Mouse (Mus musculus): ENCODE measurements around the gene Bbc3.
A peak's percentile ranks its signal among the peaks of the same experiment; 100 is the strongest.
"Not testable (repeated sequence)": the region's sequence is repeated elsewhere in the genome, so short reads cannot be mapped to it uniquely, and the experiment has no call there.

The Bbc3 gene

GRCm38 (mm10) chr7:16308093-16308492 lies at the start of gene Bbc3:
TSS of gene Bbc3 (plus strand) at chr7:16308393.
- not testable (repeated sequence) for DNase-seq (ENCODE audit: inconsistent ontology term)

DNA sequence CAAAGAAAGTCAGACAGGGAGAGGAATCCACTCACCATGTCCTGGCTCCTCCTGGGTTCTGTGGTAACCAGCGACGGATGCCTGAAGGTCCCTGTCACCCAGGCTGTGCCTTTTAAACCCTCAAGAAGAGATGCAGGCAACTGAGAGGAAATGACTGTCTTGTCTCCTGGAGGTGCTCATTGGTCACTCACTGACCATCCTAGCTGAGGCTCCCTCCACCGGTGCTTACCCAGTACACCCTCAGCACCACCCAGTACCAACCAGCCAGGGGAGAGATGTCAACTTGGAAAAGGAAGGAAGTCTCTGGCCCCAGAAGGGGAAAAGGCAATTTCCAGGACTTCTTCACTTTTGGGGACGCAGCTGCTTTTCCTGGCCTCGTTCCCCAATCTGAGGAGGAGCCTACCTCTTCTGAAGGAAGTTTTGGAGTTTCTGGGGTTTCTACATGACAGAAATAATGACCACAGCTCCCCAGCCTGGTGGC lies 49.0 kb upstream of the Bbc3 start, which contains the start of gene C5ar1:
Gene C5ar1, minus strand, starts transcription at position 431 of the 481 bp plus-strand sequence.
- DNase-seq (ENCODE audit: inconsistent ontology term): no peak

GRCm38 (mm10) chr7:16261097-16261496 lies 47.1 kb upstream of the Bbc3 start:
- DNase-seq (ENCODE audit: inconsistent ontology term): no peak

GRCm38 (mm10) chr7:16263015-16263787 lies 45.0 kb upstream of the Bbc3 start:
- peak; percentile 43 for DNase-seq (ENCODE audit: inconsistent ontology term)

- DNase-seq (ENCODE audit: inconsistent ontology term): no peak
Observed at GRCm38 (mm10) chr7:16263843-16264242, 44.4 kb upstream of the Bbc3 start.

DNA sequence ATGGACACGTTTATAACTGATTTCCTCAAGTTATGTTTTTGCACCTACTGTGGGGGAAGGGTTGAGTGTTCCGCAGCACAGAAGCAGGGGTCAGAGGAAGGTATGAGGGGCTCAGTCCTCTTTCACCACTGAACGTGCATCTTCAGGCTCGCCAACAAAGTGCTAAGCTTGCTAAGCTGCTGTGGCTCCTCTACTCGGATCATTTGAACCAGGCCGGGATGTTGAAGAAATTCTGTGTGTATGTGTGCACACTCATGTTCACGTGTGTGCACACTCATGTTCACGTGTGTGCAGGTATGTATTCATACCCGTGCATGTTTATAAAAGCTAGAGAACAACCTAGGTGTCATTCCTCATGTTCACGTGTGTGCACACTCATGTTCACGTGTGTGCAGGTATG lies 42.3 kb upstream of the Bbc3 start:
- DNase-seq (ENCODE audit: inconsistent ontology term): no peak

DNA sequence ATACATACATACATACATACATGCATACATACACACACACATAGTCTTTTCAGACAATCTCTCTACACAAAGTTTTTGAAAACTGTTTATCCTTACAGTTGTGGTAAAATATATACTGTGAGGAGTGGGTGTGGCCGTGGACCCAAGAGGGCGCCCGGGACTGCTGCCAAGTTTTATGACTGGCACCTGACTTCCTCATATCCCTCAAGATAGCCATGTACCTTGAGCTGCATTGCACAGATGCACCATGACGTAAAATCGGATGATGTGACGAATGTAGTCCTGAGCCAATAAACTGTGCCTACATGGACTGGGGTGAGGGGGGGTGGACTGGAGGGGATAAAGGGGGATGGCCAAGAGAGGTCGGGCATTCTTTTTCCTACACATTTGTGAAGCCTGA lies 41.6 kb upstream of the Bbc3 start:
- DNase-seq (ENCODE audit: inconsistent ontology term): not testable (repeated sequence)

GRCm38 (mm10) chr7:16271139-16271538 lies 37.1 kb upstream of the Bbc3 start:
- DNase-seq (ENCODE audit: inconsistent ontology term): no peak

GRCm38 (mm10) chr7:16272681-16273080 lies 35.5 kb upstream of the Bbc3 start:
- DNase-seq (ENCODE audit: inconsistent ontology term): peak; percentile 86

DNA sequence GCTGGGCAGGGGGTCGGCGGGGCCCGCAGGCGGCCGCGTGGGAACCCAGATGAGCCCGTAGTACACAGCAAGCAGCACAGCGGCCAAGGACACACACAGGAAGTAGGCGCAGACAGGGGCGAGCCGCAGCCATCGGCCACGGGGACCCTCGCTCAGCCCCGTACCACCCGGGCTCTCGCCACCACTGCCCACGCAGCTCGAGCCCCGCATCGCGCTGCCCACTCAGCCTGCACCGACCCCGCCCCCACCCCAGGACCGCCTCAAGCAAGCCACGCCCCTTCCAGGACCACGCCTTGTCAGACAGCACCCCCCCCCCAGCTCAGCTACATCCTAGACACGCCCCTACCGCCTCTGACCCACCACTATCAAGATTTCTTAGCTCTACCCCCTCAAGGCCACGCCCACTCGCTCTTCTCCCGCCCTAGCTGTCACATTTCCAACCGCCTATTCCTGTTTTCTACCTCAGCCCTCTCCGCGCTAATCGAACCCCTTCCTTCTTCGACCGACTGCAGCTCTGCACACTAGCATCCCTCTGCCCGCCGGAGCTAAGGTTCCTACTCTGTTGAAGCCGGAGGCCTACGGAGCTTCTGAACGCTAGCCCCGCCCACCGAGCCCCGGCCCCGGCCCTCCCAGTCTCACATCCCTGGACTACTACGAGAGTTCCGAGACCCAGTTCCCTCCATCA lies 35.0 kb upstream of the Bbc3 start, which contains the start of gene Inafm1:
Gene Inafm1, minus strand, starts transcription at position 537 of the 685 bp plus-strand sequence.
- DNase-seq (ENCODE audit: inconsistent ontology term): peak; percentile 96

- DNase-seq (ENCODE audit: inconsistent ontology term): no peak
Observed at GRCm38 (mm10) chr7:16273766-16274140, 34.4 kb upstream of the Bbc3 start.

- DNase-seq (ENCODE audit: inconsistent ontology term): no peak
Observed at GRCm38 (mm10) chr7:16274922-16275890, 33.0 kb upstream of the Bbc3 start.

- DNase-seq (ENCODE audit: inconsistent ontology term): no peak
Observed at GRCm38 (mm10) chr7:16280721-16281120, 27.5 kb upstream of the Bbc3 start.

GRCm38 (mm10) chr7:16282334-16282733 lies 25.9 kb upstream of the Bbc3 start:
- DNase-seq (ENCODE audit: inconsistent ontology term): no peak

DNA sequence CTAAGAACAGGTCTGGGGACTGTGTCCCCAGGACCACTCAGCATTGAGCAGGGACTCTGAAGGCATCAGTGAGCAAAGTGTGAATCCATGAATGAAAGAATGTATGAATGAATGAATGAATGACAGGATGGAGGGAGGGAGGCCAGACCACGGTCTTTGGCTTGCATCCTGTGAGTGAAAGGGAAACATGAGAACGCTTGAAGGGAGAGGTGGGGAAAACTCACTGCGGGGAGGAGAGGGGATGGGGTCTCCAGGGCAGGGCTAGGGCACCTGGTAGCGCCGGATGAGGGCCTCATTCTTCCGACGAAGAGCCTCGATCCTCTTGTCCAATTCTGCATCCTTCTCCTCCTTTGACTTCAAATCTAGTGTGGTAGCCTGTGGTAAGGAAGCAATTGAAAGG lies 24.2 kb upstream of the Bbc3 start:
- DNase-seq (ENCODE audit: inconsistent ontology term): no peak

DNA sequence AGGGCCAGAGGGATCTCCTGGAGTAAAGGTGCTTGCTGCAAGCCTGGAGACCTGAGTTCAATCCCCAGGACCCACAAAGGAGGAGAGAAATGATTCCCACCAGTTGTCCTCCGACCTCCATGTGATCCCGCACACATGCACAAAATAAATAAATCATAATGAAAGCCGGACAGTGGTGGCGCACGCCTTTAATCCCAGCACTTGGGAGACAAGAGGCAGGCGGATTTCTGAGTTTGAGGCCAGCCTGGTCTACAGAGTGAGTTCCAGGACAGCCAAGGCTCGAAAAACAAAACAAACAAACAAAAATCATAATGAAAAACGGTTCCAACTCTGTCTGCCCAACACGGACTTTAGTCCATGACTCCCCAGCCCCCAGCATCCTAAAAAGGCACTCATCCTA lies 23.3 kb upstream of the Bbc3 start:
- DNase-seq (ENCODE audit: inconsistent ontology term): no peak

GRCm38 (mm10) chr7:16285450-16286025 lies 22.7 kb upstream of the Bbc3 start:
- peak; percentile 84 for DNase-seq (ENCODE audit: inconsistent ontology term)

- DNase-seq (ENCODE audit: inconsistent ontology term): peak; percentile 100
Observed at GRCm38 (mm10) chr7:16286026-16286961, 21.9 kb upstream of the Bbc3 start, which contains the start of gene Ccdc9. TSS of gene Ccdc9 (minus strand) at chr7:16286795.

DNA sequence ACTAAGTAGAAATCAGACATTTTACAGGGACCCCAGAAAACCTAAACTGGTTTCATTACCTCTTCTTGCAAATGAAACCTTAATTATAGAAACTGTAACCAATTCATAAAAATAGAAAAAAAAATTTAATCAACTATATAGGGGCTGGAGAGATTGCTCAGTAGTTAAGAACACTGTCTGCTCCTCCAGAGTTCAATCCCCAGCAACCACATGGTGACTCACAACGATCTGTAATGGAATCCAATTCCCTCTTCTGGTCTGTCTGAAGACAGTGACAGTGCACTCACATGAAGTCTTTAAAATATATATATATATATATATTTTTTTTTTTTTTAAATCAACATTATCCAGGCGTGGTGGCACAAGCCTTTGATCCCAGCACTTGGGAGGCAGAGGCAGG lies 21.2 kb upstream of the Bbc3 start:
- no peak for DNase-seq (ENCODE audit: inconsistent ontology term)

DNA sequence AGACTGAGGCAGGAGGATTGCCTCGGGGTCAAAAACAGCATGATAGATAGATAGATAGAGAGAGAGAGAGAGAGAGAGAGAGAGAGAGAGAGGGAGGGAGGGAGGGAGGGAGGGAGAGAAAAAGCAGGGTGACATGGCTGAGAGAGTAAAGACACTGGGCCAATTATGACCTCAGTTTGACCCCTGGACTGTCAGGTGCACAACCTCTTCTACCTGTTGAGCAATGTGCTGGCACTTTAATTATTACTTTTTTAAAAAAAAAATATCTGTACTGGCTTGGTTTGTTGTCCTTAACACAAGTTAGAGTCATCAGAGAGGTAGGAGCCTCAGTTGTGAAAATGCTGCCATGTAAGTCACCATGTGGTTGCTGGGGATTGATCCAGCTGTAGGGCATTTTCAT lies 20.4 kb upstream of the Bbc3 start:
- DNase-seq (ENCODE audit: inconsistent ontology term): no peak
